Mouse (Mus musculus): Measurements from ENCODE around the gene Hs1bp3. TPM values are rescaled to one million over a fixed set of nuclear protein-coding genes. Genes with fewer than 3 reads are reported as not detected.

The Hs1bp3 gene
- total and polyA plus RNA-seq, 2 experiments from 2014 or later, result 5.8 to 7.0 TPM

DNA sequence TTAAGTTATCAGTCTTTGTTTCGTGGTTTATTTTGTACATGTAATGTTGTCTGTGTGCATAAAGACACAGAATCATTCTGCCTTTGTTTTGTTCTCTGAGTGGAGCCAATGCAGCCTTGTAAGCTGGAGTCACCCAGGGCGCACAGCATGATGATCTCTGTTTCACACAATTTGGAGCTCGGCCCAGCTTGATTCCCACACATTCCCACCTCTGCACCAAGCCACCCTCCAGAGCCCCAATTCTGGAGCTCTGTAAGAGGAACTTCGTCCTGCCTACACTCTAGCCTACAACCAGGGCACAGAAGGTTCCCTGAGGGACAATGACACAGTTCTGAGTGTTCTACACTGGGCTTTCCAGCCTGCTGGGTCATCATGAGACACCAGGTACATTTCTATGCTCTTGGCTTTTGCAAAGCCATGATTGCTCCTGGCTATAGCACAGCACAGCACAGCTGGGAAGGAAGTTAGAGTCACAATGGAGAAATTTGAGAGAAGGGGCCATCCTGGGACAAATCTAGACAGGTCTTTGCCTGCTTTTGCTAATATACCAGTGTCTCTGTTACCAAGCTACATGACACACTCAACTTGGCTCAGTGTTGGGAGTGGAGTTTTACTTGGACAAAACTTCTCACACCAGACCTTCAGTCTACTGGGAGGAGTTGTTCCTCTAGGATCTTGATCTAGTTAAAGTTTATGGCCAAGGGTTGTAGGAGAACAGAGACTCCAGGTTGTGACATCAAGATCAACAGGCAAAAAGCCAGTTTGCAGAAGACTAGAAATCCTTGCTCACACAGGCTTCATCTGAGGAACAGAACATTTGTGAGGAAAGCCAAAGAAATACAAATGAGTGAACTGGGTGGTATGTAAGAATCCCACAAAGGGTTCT, 75.5 kb downstream of the Hs1bp3 start:
- WGBS, result 79% methylated on average over 4 of the region's 4 CpGs
- TF ChIP-seq CTCF (IDR thresholded peaks at IDR 0.05; ENCODE audit: low read depth), result no peak

DNA sequence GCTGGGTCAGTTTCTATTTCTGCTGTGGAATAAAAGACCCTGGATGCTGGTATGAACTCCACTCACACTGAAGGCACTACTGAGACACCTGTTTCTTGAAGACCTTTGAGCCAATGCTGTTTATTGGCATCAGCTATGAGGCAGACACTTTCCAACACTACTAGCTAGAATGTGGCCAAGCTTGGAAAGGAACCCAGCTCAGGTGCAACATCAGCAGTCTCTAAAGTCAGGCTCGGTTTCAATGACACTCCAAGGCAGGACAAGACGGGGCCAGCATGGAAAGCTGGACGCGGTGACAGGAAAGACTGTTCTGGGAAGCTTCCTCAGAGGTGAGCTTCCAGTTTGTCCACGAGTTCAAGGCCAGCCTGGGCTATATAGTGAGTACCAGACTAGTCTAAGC, 80.0 kb downstream of the Hs1bp3 start:
- no peaks in the 10 kb centered on the region for H3K9me3 ChIP-seq (ENCODE audit: low read length)
- no peak for ATAC-seq
- no peak overlapping the region for H3K9ac ChIP-seq
- no peak overlapping the region for H3K27ac ChIP-seq (ENCODE audit: low read depth, low read length)
- no peaks in the 10 kb centered on the region for H3K4me1 ChIP-seq (ENCODE audit: insufficient read depth)
- 89% methylated on average over 5 of the region's 5 CpGs for WGBS
- H3K27me3 ChIP-seq (ENCODE audit: insufficient read depth, low read length), result no peaks in the 10 kb centered on the region
- no peak overlapping the region for H3K4me2 ChIP-seq (ENCODE audit: low read depth)
- H3K4me3 ChIP-seq (ENCODE audit: low read depth, low read length), result no peak overlapping the region
- DNase-seq, result no peak
- no peaks in the 10 kb centered on the region for H3K36me3 ChIP-seq (ENCODE audit: insufficient read depth)
- no peak for TF ChIP-seq CTCF (IDR thresholded peaks at IDR 0.05; ENCODE audit: low read depth)

More for the DNA sequence above, 75.5 kb downstream of the Hs1bp3 start:
- Histone ChIP-seq H3K4me3 (ENCODE audit: low read depth, low read length) (no peak overlapping the region), H3K9ac (no peak overlapping the region), H3K36me3 (ENCODE audit: insufficient read depth) (no peaks in the 10 kb centered on the region), H3K4me2 (ENCODE audit: low read depth) (no peak overlapping the region), H3K27ac (ENCODE audit: low read depth, low read length) (no peak overlapping the region), H3K27me3 (ENCODE audit: insufficient read depth, low read length) (no peaks in the 10 kb centered on the region), H3K9me3 (ENCODE audit: low read length) (no peaks in the 10 kb centered on the region), H3K4me1 (ENCODE audit: insufficient read depth) (no peaks in the 10 kb centered on the region)
- DNase-seq (no peak), ATAC-seq (no peak)

Other genes starting within 250 kb of the Hs1bp3 start
- gene Ldah, start 105.3 kb upstream of the Hs1bp3 start, total RNA-seq (2014; rRNA removed), result 54.5 TPM in 2 replicates
- gene Ldah, start 105.3 kb upstream of the Hs1bp3 start, polyA plus RNA-seq (2015; fragmentation: Nextera tagmentation; extraction: Ambion mirVana), result 74.0 and 85.5 TPM in 2 replicates
- 0.14 and 0.54 TPM in 2 replicates for gene Gdf7, start 11.5 kb upstream of the Hs1bp3 start, total RNA-seq (2014; rRNA removed)
- gene Gdf7, start 11.5 kb upstream of the Hs1bp3 start, polyA plus RNA-seq (2015; fragmentation: Nextera tagmentation; extraction: Ambion mirVana), result 0.10 and 0.18 TPM in 2 replicates
- 278 and 289 TPM in 2 replicates for gene Rhob, start 186.6 kb downstream of the Hs1bp3 start, total RNA-seq (2014; rRNA removed)
- gene Rhob, start 186.6 kb downstream of the Hs1bp3 start, polyA plus RNA-seq (2015; fragmentation: Nextera tagmentation; extraction: Ambion mirVana), result 69.9 and 78.9 TPM in 2 replicates